Mouse (Mus musculus) gastrocnemius, postnatal 10 days (tissue): ENCODE measurements around the gene Hirip3. TPM values are rescaled to one million over a fixed set of nuclear protein-coding genes. Genes with fewer than 3 reads are reported as not detected.

ENCODE experiments used
- DNase-seq: peaks from one replicate; pipeline ENCODE4 v3.0.0; 2021; ENCODE audit warnings: mixed read lengths
- long read RNA-seq, 2 experiments: library from polyadenylated mRNA; stranded (forward); transcript quantifications; one replicate each; pipeline ENCODE4 v2.0.0; 2021
- total RNA-seq, 2 experiments: library from RNA; stranded (reverse); gene quantifications; 2 replicates each; pipeline ENCODE4 v1.2.3; 2021

Gene Hirip3
- 10 to 100 TPM; 11.9 to 18.1 TPM for total RNA-seq
- long read RNA-seq, experiment 1, partial matches to known transcripts: 0 of 3 reads
- long read RNA-seq, experiment 1, other reads (novel, unspliced or antisense): 2 of 3 reads
- long read RNA-seq, experiment 2, transcript Hirip3-201 (7 exons, 2,766 nt): major isoform, 5 of 8 reads
- long read RNA-seq, experiment 2, partial matches to known transcripts: 3 of 8 reads
- long read RNA-seq, experiment 2, other reads (novel, unspliced or antisense): 0 of 8 reads

DNA sequence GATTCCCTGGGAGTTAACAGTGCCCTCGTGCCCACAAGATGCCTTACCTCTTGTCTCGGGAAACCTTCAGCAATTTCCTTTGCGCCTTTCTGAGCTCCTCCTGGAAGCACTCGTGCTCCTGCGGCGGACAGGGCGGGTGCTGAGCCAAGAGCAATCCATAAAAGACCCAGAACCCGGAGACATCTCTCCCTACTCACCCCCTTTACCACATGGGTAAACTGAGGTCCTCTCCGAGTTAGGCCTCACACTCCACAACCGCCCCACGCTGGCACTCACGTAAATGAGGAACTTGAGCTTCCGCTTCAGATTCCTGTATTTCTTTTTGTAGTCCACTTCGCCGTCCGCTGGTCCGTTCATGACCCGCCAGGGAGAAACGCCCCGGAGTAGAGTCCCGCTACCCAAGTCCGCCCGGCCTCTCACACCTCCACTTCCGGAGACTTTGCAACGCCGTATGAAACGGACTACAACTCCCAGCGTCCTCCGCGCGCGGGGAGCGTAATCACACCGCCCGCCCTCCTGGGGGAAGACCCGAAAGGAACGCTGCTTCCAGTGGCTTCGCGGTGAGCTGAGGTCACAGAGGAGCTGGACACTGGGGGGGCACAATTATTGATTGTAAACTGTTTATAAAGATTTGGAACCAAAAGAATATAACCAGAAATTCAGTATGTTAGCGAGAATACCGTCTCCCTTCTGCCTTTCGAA is at the start of gene Hirip3:
Hirip3 (plus strand) TSS at position 544 of the 702 bp plus-strand sequence.
- peak; percentile 93 for DNase-seq

DNA sequence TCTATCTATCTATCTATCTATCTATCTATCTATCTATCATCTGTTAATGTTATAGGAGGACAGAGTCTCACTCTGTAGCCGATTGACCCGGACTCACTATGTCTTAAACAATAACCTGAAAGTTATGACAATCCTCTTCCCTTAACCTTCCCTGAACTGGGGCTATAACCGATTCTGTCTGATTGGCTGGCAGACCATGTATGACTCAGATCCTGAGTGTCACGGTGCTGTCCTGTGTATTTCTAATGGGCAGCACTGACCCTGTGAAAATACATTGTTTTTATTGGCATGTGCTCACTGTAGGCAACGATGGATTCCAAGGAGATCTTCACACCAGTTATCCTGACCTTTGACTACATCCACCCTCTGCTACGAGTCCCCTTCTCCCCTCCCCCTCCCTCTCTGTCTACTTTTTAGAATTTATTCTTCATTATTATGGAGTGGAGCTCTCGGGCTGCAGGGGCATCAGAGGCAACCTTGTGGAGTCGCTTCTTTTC is 46.0 kb upstream of the Hirip3 start:
- DNase-seq: no peak

DNA sequence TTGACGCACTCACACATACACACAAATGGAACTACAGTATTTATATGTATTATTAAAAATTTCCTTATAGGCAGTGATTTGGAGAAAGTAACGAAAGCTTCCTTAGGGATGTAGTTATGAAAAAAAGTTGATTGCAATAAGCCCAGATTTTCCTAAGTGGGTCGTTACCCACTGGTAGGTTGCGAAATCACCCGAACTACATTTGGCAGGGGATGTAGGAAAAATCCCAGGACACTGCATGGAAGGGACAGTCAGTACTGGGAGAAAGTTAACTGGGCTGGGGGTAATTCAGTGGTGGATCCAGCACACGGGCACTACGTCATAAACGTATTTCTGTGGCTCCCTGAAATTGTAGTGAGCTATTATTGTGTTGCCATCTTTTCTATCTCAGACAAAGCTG is 45.3 kb upstream of the Hirip3 start:
- no peak for DNase-seq

DNA sequence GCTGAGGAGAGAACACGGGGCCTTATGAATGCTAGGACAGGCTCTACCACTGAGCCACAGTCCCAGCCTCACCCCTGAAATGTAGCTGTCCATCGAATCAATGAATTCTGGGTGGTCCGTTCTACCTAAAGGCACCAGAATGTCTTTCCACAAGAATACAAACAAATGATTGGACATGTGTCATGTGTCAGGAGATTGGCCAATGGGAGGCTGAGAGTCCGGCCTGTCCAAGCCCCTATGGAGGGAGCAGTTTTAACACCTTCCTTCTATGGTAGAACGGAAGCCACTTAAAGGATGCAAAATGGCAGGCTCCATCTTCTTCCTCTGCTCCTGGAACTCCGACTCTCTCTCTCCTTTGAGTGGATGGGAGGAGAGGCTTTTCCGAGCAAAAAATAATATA is 44.2 kb upstream of the Hirip3 start:
- DNase-seq: no peak

DNA sequence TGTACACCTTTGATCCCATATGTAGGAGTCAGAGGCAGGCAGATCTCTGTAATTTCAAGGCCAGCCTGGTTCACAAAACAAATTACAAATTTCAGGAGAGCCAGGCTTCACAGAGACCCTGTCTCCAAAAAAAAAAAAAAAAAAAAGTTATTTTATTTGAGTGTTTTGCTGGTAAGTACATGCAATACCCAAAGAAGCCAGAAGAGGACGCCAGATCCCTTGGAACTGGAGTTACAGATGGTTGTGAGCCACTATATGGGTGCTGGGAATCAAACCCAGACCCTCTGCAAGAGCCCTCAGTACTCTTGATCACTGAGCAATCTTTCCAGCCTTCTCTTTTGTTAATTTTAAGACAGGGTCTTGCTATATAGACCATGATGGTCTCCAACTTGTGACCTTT is 43.0 kb upstream of the Hirip3 start:
- DNase-seq: no peak

DNA sequence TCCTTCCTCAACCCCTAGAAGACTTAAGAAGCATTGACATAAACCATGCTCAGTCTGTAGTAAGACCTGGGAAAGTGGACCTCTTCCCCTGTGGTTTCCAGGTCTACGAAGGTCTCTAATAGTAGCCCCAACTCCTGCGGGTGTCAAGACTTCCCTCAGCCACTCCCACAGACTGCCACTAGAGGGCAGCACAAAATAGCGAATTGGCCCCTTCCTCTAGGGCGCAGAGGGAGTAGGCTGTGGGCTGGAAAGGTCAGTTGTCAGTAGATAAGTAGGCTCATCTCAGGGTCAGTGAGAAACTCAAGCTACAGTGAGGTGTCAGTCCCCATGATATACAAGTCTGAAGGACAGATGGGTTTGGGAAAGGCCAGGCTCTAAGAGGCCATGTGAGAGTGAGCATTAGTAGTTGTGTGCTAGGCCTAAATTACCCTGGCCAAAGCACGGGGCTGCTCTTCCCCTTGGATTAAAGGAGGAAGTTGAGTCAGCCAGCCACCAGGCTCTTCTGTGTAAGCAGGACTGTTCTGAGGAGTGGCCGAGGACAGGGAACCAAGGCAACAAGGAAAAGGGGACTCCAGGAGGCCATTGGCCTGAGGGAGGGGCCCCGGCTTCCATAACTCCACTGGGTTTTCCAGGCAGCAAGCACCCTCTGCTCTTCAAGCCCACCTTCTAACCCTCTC is 39.8 kb upstream of the Hirip3 start:
- DNase-seq: peak; percentile 86

DNA sequence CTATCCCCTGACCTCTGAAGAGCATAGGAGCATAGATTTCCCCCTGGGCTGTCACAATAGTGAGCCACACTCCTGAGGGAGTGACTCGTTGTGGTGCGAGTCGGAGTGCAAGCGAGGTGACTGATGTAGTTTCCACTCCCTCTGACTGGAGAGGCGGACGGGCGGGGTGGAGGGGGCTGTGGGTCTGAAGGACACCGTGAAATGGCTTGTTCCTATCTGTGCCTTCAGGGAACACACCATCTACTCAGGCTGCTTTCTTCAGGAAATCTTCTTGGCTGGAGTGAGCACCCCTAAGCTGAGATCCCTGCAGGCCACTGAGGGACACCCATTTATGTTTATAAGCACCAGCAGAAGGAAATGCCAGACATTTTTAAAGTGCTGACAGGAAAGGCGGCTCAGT is 39.0 kb upstream of the Hirip3 start:
- DNase-seq: no peak

DNA sequence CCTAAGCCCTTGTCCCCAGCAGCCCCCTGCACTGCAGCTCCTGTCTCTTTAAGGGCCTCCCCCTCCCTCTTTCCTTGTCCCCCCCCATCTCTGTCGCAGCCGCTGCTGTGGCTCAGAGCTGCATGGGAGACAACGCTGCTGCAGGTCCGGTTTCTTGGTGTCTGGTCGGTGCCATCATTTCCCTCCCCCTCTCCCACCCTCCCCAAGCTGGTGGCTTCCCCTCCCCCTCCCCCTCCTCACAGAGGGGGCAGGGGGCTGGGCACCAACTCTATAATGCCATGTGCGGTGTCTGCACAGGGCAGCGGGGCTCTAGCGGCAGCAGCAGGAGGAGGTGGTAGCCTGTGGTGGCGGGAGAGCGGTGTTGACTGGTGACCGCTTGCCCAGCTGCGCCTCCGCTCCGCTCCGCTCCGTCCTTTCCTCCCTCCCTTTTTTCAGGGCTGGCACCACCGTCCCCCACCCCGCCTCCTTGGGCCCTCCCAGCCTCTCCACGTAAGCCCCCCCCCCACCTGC is 38.5 kb upstream of the Hirip3 start:
- no peak for DNase-seq

DNA sequence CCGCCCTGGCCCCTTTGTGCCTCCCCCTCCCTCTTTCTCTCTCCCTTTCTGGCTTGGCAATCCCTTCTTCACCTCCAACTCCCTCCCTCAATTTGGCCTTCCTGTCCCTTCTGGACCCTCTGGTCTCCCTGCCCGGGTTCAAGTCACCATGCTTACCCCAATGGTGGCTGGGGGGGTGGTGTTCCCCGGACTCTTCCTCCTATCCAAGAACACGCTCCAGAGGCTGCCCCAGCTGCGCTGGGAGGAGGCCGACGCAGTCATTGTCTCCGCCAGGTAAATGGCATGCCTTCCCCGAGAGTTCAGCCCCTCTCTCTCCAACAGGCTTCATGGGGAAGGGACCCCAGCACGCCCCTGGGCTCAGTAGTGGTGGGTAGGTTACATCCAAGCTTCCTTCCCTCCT is 37.8 kb upstream of the Hirip3 start:
- DNase-seq: no peak

DNA sequence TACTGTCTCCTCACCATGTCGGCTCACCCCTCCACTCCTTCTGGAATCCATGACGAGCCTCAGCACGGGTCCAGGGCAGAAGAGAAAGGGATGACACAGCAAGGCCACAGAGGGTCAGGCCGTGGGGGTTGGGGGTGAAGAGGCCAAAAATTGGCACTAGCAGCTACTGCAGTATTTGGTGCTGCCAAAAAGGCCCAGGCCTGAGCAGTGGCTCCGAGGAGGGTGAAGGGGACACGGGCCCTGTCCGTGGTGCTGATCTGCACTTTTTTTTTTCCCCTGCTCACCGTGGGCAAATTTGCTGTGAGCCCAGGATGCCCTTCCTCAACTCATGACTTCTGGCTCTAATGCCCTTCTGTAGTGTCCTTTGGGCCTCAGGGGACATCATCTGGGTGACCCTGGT is 36.4 kb upstream of the Hirip3 start:
- no peak for DNase-seq

DNA sequence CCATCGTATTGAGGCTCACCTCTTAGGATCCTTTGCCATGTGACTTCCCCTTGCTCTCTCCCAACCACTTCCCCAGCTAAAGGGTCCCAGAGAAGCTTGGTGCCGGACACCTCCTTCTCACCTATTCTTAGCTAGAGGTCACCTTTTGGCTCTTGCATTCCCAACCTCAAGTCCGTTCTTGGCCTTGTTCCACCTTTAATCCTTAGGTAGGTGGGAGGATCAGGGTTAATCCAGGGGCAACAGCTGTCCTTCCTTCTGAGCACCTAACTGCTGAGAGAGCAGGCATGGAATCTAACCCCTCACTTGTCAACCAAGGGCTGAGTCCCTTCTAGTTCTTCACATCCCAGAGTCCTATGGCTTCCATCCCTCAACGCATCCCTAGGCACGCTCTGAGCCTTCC is 35.8 kb upstream of the Hirip3 start:
- DNase-seq: no peak

DNA sequence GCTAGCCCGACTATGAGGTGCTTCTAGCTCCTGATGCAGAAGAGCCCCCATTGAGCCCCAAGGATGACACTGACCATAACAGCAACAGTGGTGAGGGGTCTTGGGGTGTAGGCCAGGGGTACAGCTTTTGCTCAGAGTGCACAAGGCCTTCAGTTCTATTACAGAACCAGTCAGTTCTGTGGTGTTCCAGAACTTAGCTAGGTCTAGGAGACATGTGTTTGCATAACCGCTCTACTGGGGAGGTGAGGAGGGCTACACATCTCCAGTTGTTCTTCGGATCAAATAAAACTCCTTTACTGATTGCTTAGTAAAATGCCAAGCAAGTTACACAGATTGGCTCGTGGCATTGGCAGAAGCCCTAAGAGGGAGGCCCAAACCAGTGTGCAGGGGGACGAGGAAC is 30.2 kb upstream of the Hirip3 start, which contains the start of gene 4930451I11Rik:
4930451I11Rik (minus strand) TSS at position 101 of the 400 bp plus-strand sequence.
- DNase-seq: no peak

DNA sequence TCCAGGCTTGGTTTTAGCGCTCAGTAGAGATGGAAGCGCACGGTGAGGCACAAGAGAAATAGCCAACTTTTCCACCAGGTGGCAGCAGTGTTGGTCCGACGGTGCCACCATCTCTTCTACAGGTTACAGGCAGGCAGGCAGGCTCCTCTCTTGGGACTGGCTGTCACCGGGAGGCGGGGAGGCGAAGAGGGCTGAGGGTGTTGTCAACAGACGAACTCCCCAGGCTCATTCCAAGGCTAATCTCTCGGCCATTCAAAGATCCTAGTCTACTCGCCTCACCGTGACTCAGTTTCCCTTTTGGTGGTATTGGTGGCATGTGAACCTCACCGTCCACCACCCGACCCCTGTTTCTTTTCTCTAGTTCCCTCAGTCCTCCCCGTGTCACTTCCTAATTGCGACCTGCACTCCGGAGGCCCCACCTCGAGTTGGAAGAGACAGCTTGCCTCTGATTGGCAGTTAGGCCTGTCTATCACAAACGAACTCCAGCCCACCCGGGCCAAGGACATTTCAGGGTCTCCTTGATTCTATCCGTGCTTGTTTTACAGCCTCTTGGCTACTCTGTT is 29.7 kb upstream of the Hirip3 start:
- peak; percentile 73 for DNase-seq

DNA sequence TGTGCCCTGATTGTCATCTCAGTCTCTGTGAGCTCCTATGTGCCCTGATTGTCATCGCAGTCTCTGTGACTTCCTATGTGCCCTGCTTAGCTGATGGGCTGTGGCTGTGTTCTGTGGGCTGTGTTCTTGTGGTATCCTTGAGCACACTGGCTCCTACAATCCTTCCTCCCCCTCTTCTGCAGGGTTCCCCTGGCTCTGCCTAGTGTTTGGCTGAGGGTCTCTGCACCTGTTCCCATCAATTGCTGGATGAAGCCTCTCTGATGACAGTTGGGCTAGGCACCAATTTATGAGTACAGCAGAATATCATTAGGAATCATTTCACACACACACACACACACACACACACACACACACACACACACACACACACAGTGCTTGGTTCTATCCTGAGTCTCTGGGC is 28.5 kb upstream of the Hirip3 start:
- DNase-seq: no peak

DNA sequence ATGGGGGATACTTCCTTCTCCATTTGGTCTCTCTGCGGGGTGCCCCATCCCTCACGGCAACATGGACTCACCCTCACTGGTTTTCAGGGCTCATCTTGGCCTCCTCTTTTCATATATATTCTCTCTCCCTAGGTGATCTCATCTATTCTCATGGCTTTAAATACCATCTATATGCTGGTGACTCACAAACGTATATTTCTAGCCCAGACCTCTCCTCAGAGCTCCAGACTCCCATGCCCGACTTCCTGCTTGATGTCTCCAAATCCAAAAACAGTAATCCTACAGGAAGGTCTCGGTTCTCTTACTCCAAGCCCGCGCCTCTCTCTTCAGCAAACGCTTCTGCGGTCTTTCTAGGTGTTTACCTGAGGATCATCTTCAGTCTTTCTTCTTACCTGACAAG is 18.5 kb upstream of the Hirip3 start:
- DNase-seq: no peak

DNA sequence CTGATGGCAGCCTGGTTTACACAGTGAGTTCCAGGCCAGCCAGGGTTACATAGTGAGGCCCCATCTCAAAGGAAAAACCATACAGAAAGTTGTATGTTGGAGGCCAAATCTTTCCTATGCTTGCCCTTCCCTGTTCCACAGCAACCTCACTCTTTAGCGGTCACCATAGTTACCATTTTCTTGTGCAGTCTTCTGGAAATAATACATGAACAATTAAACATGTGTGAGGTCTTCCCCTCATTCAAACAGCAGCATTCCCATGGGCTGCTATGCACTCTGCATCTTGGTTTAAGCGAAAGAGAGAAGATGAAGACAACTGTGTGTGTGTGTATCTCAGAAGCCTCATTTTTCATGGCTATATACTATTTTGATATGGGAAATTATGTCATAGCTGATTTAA is 16.3 kb upstream of the Hirip3 start:
- DNase-seq: no peak

DNA sequence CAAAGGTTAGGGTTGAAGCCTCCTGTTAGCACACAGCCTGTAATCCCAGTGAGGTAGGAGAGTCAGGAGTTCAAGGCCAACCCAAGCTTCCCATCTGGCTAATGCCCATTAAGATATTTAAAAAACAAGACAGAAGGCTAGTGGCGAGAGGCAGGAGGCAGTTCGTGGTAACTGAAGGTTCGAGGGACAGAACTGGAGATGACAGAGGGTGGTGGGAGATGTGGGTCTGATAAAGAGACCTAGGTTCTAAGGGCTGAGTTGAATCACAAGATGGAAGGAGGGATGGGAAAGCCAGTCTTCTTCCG is 14.7 kb upstream of the Hirip3 start, which contains the start of gene Doc2a:
Doc2a (plus strand) TSS at position 301 of the 305 bp plus-strand sequence.
- DNase-seq: no peak

DNA sequence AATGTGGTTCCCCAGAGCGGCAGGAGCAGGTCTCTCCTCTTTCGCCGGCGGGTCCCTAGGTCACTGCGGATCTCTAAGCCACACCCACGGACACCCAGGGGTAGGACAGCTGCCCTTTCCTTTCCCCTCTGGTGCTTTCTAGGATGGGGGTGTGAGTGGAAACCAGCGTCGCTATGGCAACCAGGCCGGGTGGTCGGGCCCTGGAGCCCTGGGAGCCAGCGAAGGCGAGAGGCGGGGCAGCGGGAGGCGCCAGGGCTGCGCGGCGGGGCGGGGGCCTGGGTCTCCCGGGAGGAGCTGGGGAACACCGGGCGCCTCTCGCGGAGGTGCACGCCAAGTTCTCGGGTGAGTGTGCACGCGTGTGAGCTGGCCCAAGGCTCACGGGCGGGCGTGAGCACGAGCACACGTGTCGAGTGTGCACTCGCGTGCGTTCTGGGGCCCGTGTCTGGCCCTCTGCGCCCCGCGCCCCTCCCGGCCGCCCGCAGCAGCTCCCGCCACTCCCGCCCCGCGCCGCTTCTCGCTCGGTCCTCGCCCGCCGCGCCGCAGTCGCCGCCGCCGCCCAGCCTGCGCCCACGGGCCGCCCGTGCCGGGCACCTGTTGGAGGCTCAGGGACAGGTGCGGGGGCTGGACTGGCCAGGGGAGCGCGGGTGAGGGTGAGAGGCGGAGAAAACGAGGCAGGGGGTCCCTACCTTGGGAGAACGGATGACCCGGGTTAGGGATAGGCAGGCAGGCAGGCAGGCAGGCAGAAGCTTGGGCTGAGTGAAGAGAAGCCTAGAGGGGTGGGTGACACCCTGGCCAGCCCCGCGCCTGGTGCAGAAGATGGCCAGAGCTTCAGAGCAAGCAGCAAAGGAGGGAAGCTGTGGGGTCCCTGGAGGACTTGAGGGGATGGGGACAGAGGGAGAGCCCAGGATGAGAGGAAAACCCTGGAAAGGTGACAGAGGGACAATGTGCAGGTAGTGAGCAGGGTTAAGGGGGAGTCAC is 14.1 kb upstream of the Hirip3 start:
- no peak for DNase-seq

DNA sequence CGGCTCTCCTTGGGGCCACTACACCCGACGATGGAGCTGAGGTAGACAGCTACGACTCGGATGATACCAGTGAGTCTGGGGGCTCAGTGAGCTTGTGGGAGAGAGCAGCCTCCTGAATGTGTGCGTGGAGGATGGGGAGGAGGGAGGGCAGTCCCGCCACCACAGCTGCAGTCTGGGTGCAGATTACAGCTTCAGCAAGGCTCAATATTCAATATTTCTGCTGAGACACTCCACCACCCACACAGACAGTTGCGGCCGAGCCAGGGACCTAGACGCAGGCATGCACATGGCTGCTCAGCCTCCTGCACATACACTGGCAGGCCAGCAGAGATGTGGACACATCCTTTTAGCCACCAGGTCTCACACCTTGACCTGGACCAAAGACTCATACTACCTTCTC is 13.0 kb upstream of the Hirip3 start:
- no peak for DNase-seq

DNA sequence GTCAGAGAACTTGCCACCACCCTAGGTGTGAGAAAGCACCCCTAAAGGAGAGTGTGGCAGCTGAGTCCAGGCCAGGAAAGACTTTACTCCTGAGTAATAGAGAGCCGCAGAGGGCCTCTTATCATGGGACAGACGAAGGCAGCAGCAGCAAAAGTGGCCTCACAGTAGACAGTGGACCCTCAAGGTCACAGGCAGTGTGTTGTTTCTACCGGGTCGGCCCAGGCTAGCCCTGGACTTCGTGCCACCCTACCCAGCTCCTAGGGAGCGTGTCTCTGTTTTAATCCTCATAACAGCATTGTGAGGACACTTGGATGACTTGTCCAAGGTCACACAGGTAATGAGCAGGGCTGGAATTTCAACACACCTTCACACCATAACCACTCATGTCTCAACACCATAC is 11.6 kb upstream of the Hirip3 start:
- no peak for DNase-seq

DNA sequence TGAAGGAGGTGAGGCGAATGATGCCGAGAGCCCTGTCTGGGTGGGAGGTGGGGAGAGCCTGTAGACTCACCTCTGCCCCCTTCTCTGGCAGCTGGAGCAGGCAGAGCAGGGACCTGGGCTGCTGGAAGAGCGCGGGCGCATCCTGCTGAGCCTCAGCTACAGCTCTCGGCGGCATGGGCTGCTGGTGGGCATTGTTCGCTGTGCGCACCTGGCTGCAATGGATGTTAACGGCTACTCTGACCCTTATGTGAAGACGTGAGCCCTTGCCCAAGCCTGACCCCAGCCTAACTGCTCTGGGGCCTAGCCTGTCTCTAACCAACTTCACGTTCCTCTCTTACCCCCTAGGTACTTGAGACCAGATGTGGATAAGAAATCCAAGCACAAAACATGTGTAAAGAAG is 10.6 kb upstream of the Hirip3 start:
- DNase-seq: no peak

DNA sequence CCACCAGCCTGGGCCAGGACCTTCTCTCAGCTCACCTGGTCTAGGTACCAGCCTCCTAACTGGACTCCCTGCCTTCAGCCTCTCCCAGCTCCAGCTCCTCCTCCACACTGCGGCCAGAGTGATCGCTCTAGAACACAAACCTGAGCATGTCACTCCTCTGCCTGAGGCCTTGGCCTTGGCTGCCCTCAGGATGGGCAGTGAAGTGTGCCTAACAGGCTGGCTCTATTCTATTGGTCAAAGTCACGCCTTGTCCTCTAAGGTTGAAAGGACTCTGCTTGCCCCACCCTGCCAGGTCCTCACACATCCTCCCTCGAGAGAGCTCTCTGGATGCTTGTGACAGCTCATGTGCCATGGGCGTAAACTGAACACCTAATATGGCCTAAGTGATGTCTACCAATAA is 8.3 kb upstream of the Hirip3 start:
- no peak for DNase-seq
